Mouse (Mus musculus) cortical plate, adult 2 months (tissue): ENCODE measurements around the gene Fbxo40. TPM values are rescaled to one million over a fixed set of nuclear protein-coding genes. Genes with fewer than 3 reads are reported as not detected.

Experiments used
- H3K27ac ChIP-seq: fragments of 200-500 bp; 2 replicates; pipeline ENCODE4 v1.5.1; 2012; ENCODE audit warnings: low read length, control low read depth, inconsistent platforms; ENCODE audit not compliant: insufficient read depth
- H3K4me1 ChIP-seq: fragments of 200-500 bp; 2 replicates; pipeline ENCODE4 v1.6.1; 2011; ENCODE audit warnings: low read length; ENCODE audit not compliant: control insufficient read depth, insufficient read depth
- H3K4me3 ChIP-seq: fragments of 200-500 bp; 2 replicates; pipeline ENCODE4 v1.5.1; 2011; ENCODE audit warnings: mild to moderate bottlenecking, low read length, control low read depth; ENCODE audit not compliant: insufficient read depth
- CTCF ChIP-seq: fragments of 200-500 bp; IDR thresholded peaks from 2 replicates; pipeline ENCODE4 v1.5.1; 2011; ENCODE audit warnings: mild to moderate bottlenecking, control low read depth, low read length; ENCODE audit not compliant: insufficient read depth; ENCODE audit errors: extremely low read depth
- POLR2A ChIP-seq: fragments of 200-500 bp; IDR thresholded peaks from 2 replicates; pipeline ENCODE4 v1.6.1; 2011; ENCODE audit warnings: mild to moderate bottlenecking, low read length, control low read depth; ENCODE audit not compliant: insufficient read depth; ENCODE audit errors: extremely low read depth
- polyA plus RNA-seq: library from polyadenylated mRNA; depleted of rRNA; stranded (reverse); fragments of >200 nt; gene quantifications from 2 replicates; pipeline ENCODE4 v1.2.3, GENCODE M21; 2012; rRNA removed

The Fbxo40 gene
- polyA plus RNA-seq, 1 experiment: 0.10 TPM

- Histone ChIP-seq H3K4me3 (no peak overlapping the region), H3K4me1 (peaks cover 6% of the 10 kb centered on the region; the same call in 1 of the 2 replicates), H3K27ac (no peak overlapping the region)
- no peak for TF ChIP-seq CTCF
Measured at GRCm38 (mm10) chr16:36925797-36926196, 64.5 kb downstream of the Fbxo40 start.

GRCm38 (mm10) chr16:36925351-36925750, 64.9 kb downstream of the Fbxo40 start:
- H3K27ac ChIP-seq: no peak overlapping the region
- no peak overlapping the region for H3K4me3 ChIP-seq
- H3K4me1 ChIP-seq: peaks cover 6% of the 10 kb centered on the region; the same call in 1 of the 2 replicates
- TF ChIP-seq CTCF (no peak), POLR2A (no peak)

- no peak overlapping the region for H3K27ac ChIP-seq
- TF ChIP-seq POLR2A: no peak
- TF ChIP-seq CTCF: no peak
- no peak overlapping the region for H3K4me3 ChIP-seq
- H3K4me1 ChIP-seq: peaks cover 6% of the 10 kb centered on the region; the same call in 1 of the 2 replicates
Measured at GRCm38 (mm10) chr16:36924312-36924711, 66.0 kb downstream of the Fbxo40 start.

GRCm38 (mm10) chr16:36921980-36922379, 68.3 kb downstream of the Fbxo40 start:
- TF ChIP-seq CTCF (no peak), POLR2A (no peak)

GRCm38 (mm10) chr16:36921067-36921613, 69.1 kb downstream of the Fbxo40 start:
- no peak for TF ChIP-seq CTCF
- TF ChIP-seq POLR2A: no peak
- Histone ChIP-seq H3K4me1 (peaks cover 4% of the 10 kb centered on the region; the same call in 1 of the 2 replicates), H3K4me3 (no peak overlapping the region), H3K27ac (no peak overlapping the region)

More at GRCm38 (mm10) chr16:36921980-36922379, 68.3 kb downstream of the Fbxo40 start:
- Histone ChIP-seq H3K4me1 (peaks cover 4% of the 10 kb centered on the region; the same call in 1 of the 2 replicates), H3K4me3 (no peak overlapping the region), H3K27ac (no peak overlapping the region)

GRCm38 (mm10) chr16:36920410-36920809, 69.9 kb downstream of the Fbxo40 start:
- no peak overlapping the region for H3K4me3 ChIP-seq
- no peak overlapping the region for H3K27ac ChIP-seq
- H3K4me1 ChIP-seq: peaks cover 4% of the 10 kb centered on the region; the same call in 1 of the 2 replicates
- TF ChIP-seq CTCF: no peak
- TF ChIP-seq POLR2A: no peak

- Histone ChIP-seq H3K4me1 (peaks cover 4% of the 10 kb centered on the region; the same call in 1 of the 2 replicates), H3K27ac (no peak overlapping the region), H3K4me3 (no peak overlapping the region)
- TF ChIP-seq POLR2A (no peak), CTCF (no peak)
Measured at GRCm38 (mm10) chr16:36918505-36918904, 71.8 kb downstream of the Fbxo40 start.

- Histone ChIP-seq H3K27ac (no peak overlapping the region), H3K4me3 (no peak overlapping the region), H3K4me1 (no peaks in the 10 kb centered on the region)
- TF ChIP-seq POLR2A (no peak), CTCF (no peak)
Measured at GRCm38 (mm10) chr16:36914195-36914594, 76.1 kb downstream of the Fbxo40 start.

Other genes with a start within 250 kb of the Fbxo40 start
- gene Slc15a2, start 205.5 kb downstream of the Fbxo40 start, polyA plus RNA-seq: 35.9 and 39.5 TPM in 2 replicates
- gene Iqcb1, start 162.1 kb downstream of the Fbxo40 start, polyA plus RNA-seq: 28.9 and 34.6 TPM in 2 replicates
- gene Eaf2, start 115.5 kb downstream of the Fbxo40 start, polyA plus RNA-seq: 1.3 and 1.4 TPM in 2 replicates
- gene Golgb1, start 115.3 kb downstream of the Fbxo40 start, polyA plus RNA-seq: 56.0 and 63.5 TPM in 2 replicates
- gene Hcls1, start 55.5 kb downstream of the Fbxo40 start, polyA plus RNA-seq: 6.1 and 7.6 TPM in 2 replicates
- gene Polq, start 21.3 kb upstream of the Fbxo40 start, polyA plus RNA-seq: 1.4 TPM in 2 replicates